Mouse (Mus musculus) spleen, adult 2 months (tissue): ENCODE results near the gene Clcn7.

ENCODE experiments used
- CTCF ChIP-seq: fragments of 200-500 bp; IDR thresholded peaks from 2 replicates; pipeline ENCODE4 v1.5.1; 2011; ENCODE audit warnings: mild to moderate bottlenecking, inconsistent platforms; ENCODE audit not compliant: insufficient read depth, insufficient read length, insufficient replicate concordance; ENCODE audit errors: extremely low read depth
- POLR2A ChIP-seq: fragments of 200-500 bp; IDR thresholded peaks from 2 replicates; pipeline ENCODE4 v1.6.1; 2011; ENCODE audit warnings: low read depth, low read length, inconsistent platforms

DNA sequence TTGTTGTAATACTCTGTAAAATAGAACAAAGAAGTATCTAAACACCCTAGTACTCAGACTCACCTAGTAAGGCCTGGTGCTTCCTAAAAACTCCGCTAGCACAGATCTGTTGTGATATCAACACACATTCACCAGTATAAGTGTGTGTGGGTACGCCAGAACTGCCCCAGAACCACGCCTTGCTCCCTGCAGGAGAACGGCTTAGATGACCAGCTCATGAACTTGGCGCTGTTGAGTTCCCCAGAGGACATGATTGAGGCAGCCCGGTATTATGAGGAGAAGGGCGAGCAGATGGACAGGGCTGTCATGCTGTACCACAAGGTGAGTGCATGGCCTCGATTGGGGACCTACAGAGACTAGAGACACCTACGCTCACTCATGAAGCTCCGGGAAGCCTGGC lies 42.7 kb upstream of the Clcn7 start:
- TF ChIP-seq CTCF, result no peak
- TF ChIP-seq POLR2A, result no peak
